Mouse (Mus musculus) liver, adult 2 months (tissue): ENCODE data around the gene Fam185a. TPM values are rescaled to one million over a fixed set of nuclear protein-coding genes. Genes with fewer than 3 reads are reported as not detected.

ENCODE experiments used
- DNase-seq: peaks from one replicate; pipeline ENCODE4 v3.0.0-alpha.2; 2011; ENCODE audit warnings: low read depth, low spot score; ENCODE audit errors: extremely low read depth
- H3K27ac ChIP-seq: fragments of 200-500 bp; replicated peaks from 2 replicates; pipeline ENCODE4 v1.5.1; 2012; ENCODE audit warnings: low read depth, mild to moderate bottlenecking, control low read depth, inconsistent platforms, low read length; ENCODE audit not compliant: insufficient read depth
- H3K27me3 ChIP-seq: fragments of 200-500 bp; 2 replicates; pipeline ENCODE4 v1.6.1; 2012; ENCODE audit warnings: mild to moderate bottlenecking, moderate library complexity, low read length, inconsistent platforms; ENCODE audit not compliant: control insufficient read depth, insufficient read depth
- H3K36me3 ChIP-seq: fragments of 200-500 bp; 2 replicates; pipeline ENCODE4 v1.6.1; 2012; ENCODE audit warnings: low read length, inconsistent platforms; ENCODE audit not compliant: control insufficient read depth, insufficient read depth
- H3K4me1 ChIP-seq: fragments of 200-500 bp; 2 replicates; pipeline ENCODE4 v1.6.1; 2011; ENCODE audit warnings: low read length; ENCODE audit not compliant: control insufficient read depth, insufficient read depth
- H3K4me3 ChIP-seq: fragments of 200-500 bp; 2 replicates; pipeline ENCODE4 v1.5.1; 2011; ENCODE audit warnings: low read depth, mild to moderate bottlenecking, control low read depth, low read length, moderate library complexity; ENCODE audit not compliant: insufficient read depth
- H3K79me2 ChIP-seq: fragments of 200-500 bp; 2 replicates; pipeline ENCODE4 v1.6.1; 2012; ENCODE audit warnings: inconsistent platforms, mild to moderate bottlenecking, low read length, moderate library complexity; ENCODE audit not compliant: control insufficient read depth, insufficient read depth
- H3K9ac ChIP-seq: fragments of 200-500 bp; 2 replicates; pipeline ENCODE4 v1.6.1; 2012; ENCODE audit warnings: low read depth, mild to moderate bottlenecking, control low read depth, inconsistent platforms, low read length
- CTCF ChIP-seq: fragments of 200-500 bp; IDR thresholded peaks from 2 replicates; pipeline ENCODE4 v1.5.1; 2011; ENCODE audit warnings: low read depth, low read length, control low read depth
- POLR2A ChIP-seq: fragments of 200-500 bp; IDR thresholded peaks from 2 replicates; pipeline ENCODE4 v1.6.1; 2011; ENCODE audit warnings: low read length, control low read depth; ENCODE audit not compliant: insufficient read depth; ENCODE audit errors: extremely low read depth
- WGBS: fragments of 180-500 bp; shearing (Covaris S2); methylation state at CpG from one replicate; pipeline ENCODE4 v1.1.7; 2018; 5-methylcytosine and 5-hydroxymethylcytosine counted together
- polyA plus RNA-seq: library from polyadenylated mRNA; depleted of rRNA; stranded (reverse); fragments of >200 nt; gene quantifications from 2 replicates; pipeline ENCODE4 v1.2.3, GENCODE M21; 2012
- total RNA-seq: library from RNA; depleted of rRNA; stranded (reverse); fragments of >200 nt; gene quantifications from 2 replicates; pipeline ENCODE4 v1.2.3, GENCODE M21; 2014

Fam185a gene
- total and polyA plus RNA-seq, 2 experiments, result 1.7 to 9.8 TPM

- no peak for DNase-seq
Measured at GRCm38 (mm10) chr5:21493294-21493999, 68.7 kb downstream of the Fam185a start.

GRCm38 (mm10) chr5:21494781-21495180 lies 70.0 kb downstream of the Fam185a start:
- no peak overlapping the region for H3K9ac ChIP-seq
- no peaks in the 10 kb centered on the region for H3K36me3 ChIP-seq
- H3K27me3 ChIP-seq, result no peaks in the 10 kb centered on the region
- H3K4me1 ChIP-seq, result no peaks in the 10 kb centered on the region
- WGBS, result 38% methylated on average over 3 of the region's 3 CpGs
- no peaks in the 10 kb centered on the region for H3K79me2 ChIP-seq
- DNase-seq, result no peak
- H3K27ac ChIP-seq, result no peak overlapping the region
- H3K4me3 ChIP-seq, result no peak overlapping the region
- no peak for TF ChIP-seq POLR2A
- TF ChIP-seq CTCF, result no peak

More at GRCm38 (mm10) chr5:21493294-21493999, 68.7 kb downstream of the Fam185a start:
- no peaks in the 10 kb centered on the region for H3K79me2 ChIP-seq
- no peak overlapping the region for H3K27ac ChIP-seq
- no peaks in the 10 kb centered on the region for H3K27me3 ChIP-seq
- no peaks in the 10 kb centered on the region for H3K36me3 ChIP-seq
- no peak overlapping the region for H3K4me3 ChIP-seq
- no peak for TF ChIP-seq POLR2A
- TF ChIP-seq CTCF, result no peak
- no peak overlapping the region for H3K9ac ChIP-seq
- 85% methylated on average over 8 of the region's 8 CpGs for WGBS
- H3K4me1 ChIP-seq, result no peaks in the 10 kb centered on the region

GRCm38 (mm10) chr5:21496321-21496720 lies 71.6 kb downstream of the Fam185a start:
- TF ChIP-seq POLR2A (no peak), CTCF (no peak)
- WGBS, result 76% methylated on average over 6 of the region's 6 CpGs

GRCm38 (mm10) chr5:21496881-21497280 lies 72.1 kb downstream of the Fam185a start:
- Histone ChIP-seq H3K27me3 (no peaks in the 10 kb centered on the region), H3K4me3 (no peak overlapping the region), H3K79me2 (no peaks in the 10 kb centered on the region), H3K4me1 (no peaks in the 10 kb centered on the region), H3K27ac (no peak overlapping the region), H3K36me3 (no peaks in the 10 kb centered on the region), H3K9ac (no peak overlapping the region)
- WGBS, result 72% methylated on average over 3 of the region's 3 CpGs
- TF ChIP-seq POLR2A (no peak), CTCF (no peak)
- no peak for DNase-seq

More at GRCm38 (mm10) chr5:21496321-21496720, 71.6 kb downstream of the Fam185a start:
- Histone ChIP-seq H3K27me3 (no peaks in the 10 kb centered on the region), H3K9ac (no peak overlapping the region), H3K79me2 (no peaks in the 10 kb centered on the region), H3K4me3 (no peak overlapping the region), H3K27ac (no peak overlapping the region), H3K4me1 (no peaks in the 10 kb centered on the region), H3K36me3 (no peaks in the 10 kb centered on the region)
- peak; percentile 4 for DNase-seq

- Histone ChIP-seq H3K79me2 (no peaks in the 10 kb centered on the region), H3K4me1 (no peaks in the 10 kb centered on the region), H3K36me3 (no peaks in the 10 kb centered on the region), H3K4me3 (no peak overlapping the region), H3K9ac (no peak overlapping the region), H3K27me3 (no peaks in the 10 kb centered on the region), H3K27ac (no peak overlapping the region)
- TF ChIP-seq POLR2A (no peak), CTCF (no peak)
- WGBS, result 93% methylated on average over 2 of the region's 2 CpGs
- no peak for DNase-seq
Measured at GRCm38 (mm10) chr5:21498490-21498889, 73.7 kb downstream of the Fam185a start.

- WGBS, result 87% methylated on average over 11 of the region's 11 CpGs
- H3K4me3 ChIP-seq, result no peak overlapping the region
- DNase-seq, result no peak
- TF ChIP-seq CTCF, result no peak
- TF ChIP-seq POLR2A, result no peak
- no peaks in the 10 kb centered on the region for H3K36me3 ChIP-seq
- no peaks in the 10 kb centered on the region for H3K4me1 ChIP-seq
- no peaks in the 10 kb centered on the region for H3K27me3 ChIP-seq
- H3K9ac ChIP-seq, result no peak overlapping the region
- H3K79me2 ChIP-seq, result no peaks in the 10 kb centered on the region
- H3K27ac ChIP-seq, result no peak overlapping the region
Measured at GRCm38 (mm10) chr5:21498925-21499324, 74.2 kb downstream of the Fam185a start.
